Mouse (Mus musculus) heart, adult 9 months (tissue): ENCODE measurements around the gene Ccdc173.
"Not testable (repeated sequence)": the region's sequence is repeated elsewhere in the genome, so short reads cannot be mapped to it uniquely, and the experiment has no call there.

Experiments used
- DNase-seq, 2 experiments: peaks; one replicate each; pipeline ENCODE4 v3.0.0; 2022; ENCODE audit warnings: low spot score in 2 of 2

The Ccdc173 gene

DNA sequence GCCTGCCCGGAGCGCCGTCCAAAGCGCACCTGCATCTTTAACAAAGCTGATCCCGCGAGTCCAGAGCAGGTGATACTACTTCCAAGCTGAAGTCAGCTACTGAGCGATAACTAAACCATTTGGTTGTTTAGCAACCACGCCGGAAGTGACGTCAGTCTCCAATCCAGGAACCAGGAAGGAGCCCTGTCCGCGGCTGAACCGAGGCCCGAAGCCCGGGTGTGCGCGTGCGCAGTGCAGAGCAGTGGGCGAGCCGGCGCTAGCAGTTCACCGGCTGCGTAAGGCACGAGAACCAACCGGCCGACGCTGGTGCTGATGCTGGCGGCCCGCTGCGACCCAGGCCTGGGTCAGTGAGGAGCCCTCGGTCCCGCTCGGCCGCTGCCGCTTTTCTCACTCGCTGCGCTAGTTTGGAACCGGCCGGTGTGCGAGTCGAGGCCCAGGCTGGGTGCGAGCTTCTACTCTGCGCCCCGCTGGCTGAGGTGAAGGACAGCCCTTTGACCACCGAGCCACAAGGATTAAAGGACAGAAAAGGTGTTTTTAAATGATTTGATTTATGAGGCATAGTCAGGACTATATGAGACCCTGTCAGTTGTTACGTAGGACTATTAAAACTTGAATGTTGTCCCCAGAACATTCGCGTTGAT is at the start of gene Ccdc173, which contains the start of gene Phospho2:
Gene Ccdc173, minus strand, starts transcription at position 147 of the 641 bp plus-strand sequence.
Gene Phospho2, plus strand, starts transcription at position 195 of the 641 bp plus-strand sequence.
- DNase-seq: peak; percentile 97 to 98

DNA sequence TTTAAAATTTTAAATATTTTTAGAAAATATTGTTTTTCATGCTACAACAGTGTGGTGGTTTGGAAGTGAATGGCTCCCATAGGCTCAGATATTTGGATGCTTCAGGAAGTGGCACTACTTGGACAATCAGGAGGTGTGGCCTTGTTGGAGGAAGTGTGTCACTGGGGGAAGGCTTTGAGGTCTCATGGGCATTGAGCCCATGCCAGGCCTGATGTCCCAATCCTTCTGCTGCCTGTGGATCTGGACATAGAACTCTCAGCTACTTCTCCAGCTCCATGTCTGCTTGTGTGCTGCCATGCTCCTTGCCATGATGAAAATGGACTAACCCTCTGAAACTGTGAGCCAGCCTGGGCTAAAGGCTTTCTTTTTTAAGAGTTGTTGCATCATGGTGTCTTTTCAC is 49.3 kb upstream of the Ccdc173 start:
- no peak for DNase-seq

DNA sequence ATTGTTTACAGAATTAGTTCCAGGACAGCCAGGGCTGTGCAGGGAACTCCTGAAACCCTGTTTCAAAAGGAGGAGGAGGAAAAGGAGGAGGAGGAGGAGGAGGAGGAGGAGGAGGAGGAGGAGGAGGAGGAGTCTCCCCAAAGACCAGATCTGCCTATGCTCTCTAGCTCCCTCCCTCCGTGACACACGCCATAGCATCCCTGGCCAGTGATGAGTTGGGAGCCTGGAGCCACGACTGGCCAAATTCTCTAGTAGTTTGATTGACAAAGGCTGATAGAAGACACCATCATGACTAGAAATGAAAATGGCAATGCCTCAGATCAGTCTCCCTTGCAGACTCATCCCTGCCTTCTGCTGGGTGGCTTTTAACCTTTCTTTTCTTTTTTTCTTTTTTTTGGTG is 48.6 kb upstream of the Ccdc173 start:
- no peak for DNase-seq

DNA sequence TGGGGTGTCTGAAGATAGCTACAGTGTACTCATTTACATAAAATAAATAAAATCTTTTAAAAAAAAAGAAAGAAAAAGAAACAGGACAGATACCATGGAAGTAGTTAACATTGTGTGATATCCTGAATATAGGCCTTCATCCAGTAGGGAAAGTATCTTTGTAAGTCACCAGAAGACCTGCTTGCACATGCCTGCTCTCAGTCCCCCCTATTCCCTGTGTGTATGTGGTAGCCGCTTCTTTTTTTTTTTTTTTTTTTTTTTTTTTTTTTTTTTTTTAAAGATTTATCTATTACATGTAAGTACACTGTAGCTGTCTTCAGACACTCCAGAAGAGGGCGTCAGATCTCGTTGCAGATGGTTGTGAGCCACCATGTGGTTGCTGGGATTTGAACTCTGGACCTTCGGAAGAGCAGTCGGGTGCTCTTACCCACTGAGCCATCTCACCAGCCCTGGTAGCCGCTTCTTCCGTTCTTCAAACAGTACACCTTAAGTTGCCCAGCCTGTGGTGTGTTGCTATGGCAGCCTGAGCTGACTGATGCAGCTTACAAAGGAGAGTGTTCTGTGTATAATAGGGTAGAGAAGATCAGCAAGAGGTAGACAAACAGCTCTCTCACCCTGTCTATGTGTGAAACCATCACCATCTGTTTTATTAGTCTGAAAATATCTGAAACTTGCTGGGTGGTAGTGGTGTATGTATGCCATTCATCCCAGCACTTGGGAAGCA is 48.0 kb upstream of the Ccdc173 start:
- DNase-seq: no peak

DNA sequence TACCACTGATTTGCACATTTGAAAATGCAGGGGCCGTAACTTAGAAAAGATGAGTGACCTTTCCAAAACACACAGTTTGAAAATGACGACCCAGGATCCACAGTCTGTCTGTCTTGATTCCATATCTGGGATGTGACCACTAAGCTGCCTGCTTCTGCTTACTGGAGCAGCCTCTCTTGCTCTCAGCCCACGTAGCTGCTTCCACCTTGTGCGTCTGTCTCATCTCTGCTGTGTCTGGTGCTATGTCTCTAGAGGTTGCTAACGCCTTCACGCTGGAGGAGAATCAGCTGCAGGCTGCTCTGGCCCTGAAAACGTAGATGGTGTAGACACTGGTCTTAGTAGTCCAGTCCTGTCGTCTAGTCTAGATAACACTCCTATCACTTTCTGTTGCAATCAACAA is 40.7 kb upstream of the Ccdc173 start:
- no peak for DNase-seq

DNA sequence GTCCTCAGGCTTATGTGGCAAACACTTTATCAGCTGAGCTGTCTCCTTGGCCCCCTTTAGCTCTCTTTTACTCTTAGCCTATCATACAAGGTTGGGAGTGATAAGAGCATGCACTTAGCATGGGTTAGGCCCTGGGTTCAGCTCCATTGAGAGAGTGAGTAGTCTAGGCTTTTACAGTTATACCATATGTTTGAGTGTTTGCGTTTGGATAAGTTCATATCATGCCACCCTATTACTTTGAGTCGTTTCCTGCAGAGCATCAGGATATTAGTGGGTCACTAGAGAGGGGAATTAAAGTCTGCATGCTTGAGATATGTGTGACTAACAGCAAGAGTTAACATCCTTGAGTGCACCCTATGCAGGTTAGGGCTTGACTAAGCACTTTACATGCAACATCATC is 40.3 kb upstream of the Ccdc173 start:
- no peak for DNase-seq

DNA sequence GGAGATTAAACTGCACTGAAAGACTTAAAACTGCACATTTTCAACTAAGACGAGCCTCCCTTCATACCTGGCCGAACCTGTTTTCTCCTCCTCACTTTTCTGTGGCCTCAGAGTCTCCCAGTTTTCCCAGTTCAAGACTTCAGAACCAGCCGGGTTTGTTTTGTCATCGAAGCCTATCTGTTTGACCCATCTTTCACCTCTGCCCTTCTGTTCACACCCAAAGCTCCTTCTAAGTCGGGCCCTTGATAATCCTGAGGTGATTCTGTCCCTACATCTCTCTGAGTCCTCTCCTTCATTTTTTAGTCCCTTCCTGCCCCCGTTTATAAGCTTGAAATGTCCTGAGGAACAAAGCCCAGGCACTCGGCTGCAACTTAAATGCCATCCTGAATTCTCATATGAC is 38.7 kb upstream of the Ccdc173 start:
- no peak for DNase-seq

DNA sequence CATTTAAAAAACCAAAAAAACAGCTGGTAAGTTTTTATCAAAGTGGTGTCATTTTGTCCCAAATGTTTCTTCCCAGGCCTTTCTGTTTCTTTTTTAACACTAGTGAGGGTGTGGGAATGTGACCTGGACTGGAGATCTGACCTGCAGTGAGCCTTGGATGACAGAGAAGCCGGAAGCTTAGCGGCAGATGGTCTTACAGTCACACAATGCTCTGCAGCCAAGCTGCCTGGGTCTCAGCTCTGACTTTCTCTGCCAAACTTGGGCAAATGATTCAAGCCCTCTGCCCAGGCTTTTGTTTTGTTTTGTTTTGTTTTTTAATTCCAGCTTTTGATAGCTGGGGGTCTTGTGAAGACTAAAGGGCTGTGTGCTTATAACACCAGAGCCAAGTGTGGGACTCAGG is 37.0 kb upstream of the Ccdc173 start:
- DNase-seq: peak; percentile 26 to 34

DNA sequence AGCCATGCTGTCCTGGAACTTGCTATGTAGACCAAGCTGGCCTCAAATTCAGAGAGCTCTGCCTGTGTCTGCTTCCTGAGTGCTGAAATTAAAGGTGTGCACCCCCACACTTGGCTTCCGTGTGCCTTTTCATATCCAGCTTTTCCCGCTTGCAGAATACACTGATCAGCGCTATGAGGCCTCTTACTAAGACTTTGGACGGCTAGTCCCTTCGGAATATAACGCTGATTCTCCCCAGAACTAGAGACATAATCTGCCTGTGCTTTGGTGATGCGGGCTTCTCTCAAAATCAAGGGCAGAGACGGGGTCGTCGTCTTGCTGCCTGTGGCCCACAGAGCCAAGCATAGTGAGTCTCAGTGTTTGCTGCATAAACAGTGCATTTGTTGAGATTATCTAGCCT is 36.5 kb upstream of the Ccdc173 start:
- no peak for DNase-seq

DNA sequence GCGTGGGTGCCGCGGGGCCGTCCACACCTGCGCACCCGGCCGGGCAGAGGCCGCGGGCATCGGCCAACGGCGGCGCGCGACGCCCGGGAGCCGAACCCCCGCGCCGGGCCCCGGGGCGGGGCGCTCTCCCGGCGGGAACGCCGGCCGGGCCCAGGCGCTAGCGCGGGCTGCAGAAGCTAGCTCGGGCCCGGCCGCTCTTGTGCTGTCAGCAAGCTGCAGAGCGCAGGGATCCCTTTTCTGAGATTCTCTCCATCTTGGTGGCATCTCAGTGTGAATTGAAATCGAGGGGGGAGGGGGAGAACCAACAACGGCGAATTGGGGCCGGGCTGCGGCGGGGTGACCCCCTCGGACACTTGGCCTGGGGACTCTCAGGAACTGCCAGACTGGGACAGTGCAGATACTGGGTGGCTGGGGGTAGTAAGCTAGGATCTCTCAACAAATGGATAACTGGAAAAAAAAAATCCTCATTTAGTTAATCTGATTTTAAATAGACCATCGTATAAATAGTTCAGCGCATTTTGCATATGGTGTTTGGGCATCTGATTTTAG is 33.8 kb upstream of the Ccdc173 start:
- peak; percentile 5 to 12 for DNase-seq

DNA sequence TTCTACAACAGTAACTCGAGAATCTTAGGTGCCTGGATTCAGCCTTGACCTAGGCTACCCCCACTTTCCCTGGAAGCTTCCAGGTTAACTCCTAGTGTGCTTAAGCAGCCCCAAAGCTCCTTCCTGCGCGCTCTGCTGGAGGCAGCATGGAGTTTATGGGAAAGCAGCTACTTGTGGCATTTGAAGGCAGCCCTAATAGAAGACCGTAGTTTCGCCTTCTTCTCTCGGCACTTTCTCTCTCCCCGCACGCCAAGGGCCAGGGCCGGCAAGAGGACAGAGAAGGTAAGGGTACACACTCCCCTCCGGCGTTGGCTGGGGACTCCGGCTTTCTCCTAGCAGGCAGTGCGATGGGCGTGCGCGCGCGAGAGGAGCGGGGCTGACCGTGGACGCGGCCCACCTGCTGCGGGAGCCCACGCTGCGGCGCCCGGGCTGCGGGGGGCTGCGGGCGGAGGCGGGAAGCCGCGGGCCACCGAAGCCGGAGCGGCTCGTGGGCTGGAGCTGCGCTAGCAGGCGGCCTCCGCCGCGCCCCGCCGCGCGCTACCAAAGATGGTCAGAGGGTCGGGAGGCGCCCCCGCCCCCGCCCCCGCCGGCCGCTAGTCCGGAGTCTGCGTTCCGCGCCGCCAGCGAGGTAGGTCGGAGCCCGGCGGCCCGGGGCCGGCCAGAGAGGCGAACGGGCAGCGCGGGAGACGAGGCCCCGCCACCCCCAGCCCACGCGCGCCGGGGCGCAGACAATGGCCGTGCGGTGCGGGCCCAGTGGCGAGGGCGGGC is 33.2 kb upstream of the Ccdc173 start:
- DNase-seq: peak; percentile 18 to 25

DNA sequence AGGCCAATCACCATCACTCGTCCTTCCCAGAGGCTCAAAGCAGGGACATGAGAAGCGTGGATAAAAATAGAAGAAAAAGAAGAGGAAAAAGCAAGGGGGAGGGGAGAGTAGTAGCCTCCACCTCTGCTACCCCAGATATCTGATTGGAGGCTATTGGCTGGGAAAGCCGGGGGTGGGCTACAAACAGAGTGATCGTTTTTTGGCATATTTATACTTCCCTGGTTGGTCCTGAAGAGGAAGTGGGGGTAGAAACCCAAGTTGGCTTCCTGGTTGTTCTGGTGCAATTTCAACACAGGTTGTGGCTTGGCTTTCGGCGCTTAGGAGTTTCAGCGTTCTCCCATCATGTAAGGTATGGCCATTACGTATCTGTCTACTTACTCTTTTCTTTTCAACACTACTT is 32.3 kb upstream of the Ccdc173 start, which contains the start of gene Klhl23:
Gene Klhl23, plus strand, starts transcription at position 234 of the 400 bp plus-strand sequence.
- DNase-seq: peak; percentile 18 to 52

DNA sequence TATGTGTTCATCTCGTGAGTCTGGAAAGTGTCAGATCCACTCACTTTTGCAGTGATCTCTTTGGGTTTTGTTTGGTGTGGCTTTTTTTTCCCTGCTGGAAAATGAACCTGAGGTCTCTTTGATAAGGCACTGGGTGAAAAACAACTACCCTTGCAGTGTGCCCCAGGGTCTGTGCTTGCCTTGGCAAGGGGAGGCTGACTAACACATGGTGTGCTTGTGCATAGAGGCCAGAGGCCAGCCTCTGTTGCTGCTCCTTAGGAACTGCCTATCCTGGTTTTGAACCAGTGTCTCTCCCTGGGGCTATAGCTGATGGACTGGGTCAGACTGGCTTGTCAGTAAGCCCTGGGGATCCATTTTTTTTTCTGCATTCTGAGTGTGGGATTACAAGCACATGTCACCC is 30.8 kb upstream of the Ccdc173 start:
- DNase-seq: no peak

DNA sequence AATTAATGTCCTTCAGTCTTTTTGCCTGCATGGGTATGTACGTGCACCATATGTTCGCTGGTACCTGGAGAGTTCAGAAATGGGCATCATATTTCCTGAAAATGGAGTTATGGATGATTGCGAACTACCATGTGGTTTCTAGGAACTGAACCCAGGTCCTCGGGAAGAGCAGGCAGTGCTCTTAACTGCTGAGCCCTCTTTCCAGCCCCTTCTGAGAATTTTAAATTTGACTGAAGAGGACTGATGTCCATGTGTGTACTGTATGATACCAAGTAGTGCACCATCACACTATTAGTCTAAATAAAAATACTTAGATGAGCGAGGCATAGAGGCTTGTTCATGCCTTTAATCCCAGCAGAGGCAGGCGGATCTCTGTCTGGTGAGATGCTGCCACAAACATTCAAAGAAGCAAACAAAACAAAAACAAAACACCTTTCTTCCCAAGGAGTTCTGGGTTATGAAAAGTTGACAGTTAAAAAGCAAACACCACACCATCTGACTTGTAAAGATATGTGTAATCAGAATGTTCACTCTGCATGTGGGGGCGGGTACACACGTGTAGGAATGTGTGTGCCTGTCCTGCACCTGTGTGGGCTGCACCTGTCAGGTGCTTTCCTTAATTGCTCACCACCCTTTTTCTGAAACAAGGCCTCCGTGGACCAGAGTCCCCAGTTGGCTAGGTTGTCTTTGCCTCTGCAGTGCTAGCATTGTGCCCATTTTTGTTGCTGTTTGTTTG is 29.1 kb upstream of the Ccdc173 start:
- no peak for DNase-seq

DNA sequence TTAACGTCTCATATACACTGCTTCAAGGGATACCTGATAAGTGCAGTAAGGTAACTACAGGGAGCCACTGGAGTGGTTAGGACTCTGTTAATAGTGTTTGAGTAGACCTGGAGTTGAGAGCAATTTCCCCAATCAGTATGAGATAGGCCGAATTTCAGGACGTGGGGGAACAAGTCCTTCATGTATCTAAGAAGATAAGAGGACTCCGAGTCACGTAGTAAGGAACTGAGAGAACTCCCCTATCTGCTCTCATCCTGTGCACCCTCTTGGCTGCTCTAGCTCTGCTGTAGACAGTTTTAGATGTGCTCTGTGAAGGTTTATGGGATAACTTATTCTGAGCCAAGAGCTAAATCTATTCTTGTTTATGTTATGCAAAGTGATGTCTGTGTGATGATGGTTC is 27.2 kb upstream of the Ccdc173 start:
- DNase-seq: no peak

DNA sequence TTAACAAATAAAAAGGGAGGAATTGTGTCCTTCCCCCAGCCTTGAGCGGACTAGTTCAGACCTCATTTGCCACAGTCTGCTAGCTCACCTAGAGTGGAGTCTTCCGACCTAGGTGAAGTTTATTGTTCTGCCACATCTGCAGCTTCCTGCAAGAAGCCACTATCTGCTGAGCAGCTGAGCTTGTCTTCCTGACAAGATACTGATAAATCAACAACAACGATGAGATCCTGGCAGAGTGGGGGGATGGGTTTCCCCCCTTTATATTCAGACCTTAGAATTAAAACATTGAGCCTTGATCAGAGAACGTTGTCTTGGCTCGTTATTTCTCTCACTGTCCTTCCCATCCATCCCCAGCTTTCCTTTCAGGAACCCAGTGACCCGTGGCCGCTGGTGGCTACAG is 22.0 kb upstream of the Ccdc173 start:
- not testable (repeated sequence) for DNase-seq

DNA sequence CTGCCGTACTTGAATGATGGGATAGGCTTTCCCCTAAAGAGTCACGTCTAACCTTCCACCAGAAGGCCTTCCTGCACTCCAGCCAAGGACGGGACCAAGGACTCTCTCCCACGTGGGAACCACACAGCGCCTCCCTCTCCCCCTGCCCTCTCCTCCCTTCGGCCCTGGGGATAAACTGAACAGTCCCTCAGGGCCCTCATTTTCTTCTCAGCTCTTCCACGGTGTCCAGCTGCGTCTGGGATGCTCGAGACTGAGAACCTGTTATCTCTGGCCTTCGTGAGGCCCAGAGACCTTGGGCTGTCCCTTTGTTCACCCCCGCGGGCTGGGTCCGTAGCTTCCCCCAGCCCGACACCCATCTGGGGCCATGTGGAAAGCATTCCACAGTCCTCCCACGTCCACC is 20.8 kb upstream of the Ccdc173 start:
- no peak for DNase-seq

DNA sequence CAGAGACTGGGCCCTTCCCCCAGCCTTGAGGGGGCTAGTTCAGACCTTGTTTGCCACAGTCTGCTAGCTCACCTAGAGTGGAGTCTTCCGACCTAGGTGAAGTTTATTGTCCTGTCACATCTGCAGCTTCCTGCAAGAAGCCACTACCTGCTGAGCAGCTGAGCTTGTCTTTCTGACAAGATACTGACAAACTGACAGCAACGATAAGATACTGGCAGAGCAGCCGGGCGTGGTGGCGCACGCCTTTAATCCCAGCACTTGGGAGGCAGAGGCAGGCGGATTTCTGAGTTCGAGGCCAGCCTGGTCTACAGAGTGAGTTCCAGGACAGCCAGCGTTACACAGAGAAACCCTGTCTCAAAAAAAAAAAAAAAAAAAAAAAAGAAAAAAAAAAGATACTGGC is 15.3 kb upstream of the Ccdc173 start:
- DNase-seq: not testable (repeated sequence)

DNA sequence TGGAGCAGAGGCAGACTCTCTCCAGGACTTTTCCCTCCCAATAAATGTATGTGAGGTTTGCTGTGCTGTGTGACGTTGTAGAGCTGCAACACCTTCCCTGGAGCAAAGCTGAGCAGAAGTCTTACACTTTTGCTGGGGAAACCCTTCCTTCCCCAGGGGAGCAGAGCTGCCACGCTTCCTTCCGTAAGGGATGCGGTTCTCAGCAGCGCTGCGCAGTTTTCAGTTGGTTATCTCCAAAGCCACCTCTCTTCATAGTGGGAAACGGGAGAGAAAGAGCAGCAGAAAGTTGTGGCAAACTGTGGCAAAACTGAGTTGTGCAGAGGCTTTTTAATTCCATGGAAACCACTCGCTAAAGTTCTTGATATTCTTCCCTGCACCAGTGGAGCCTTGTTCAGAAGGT is 14.4 kb upstream of the Ccdc173 start:
- DNase-seq: no peak

DNA sequence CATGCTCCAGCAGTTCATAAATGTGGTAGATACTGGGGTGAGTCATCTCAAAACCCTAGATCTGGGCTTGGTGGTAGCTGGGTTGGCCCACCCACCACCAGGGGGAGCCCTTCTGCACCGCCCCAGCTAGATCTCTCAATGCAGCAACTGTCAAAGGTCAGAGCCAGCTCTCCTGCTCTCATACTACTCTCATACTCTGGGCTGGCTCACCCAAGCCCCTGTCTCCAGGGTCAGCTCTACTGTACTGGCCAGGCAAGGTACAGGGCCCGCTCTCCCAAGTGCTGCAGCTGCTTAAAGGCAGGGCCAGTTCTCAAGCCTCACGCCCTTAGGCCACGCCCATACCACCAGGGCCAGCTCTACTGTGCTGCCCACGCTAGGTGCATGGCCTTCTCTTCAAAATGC is 13.5 kb upstream of the Ccdc173 start:
- DNase-seq: peak; percentile 57 to 64

DNA sequence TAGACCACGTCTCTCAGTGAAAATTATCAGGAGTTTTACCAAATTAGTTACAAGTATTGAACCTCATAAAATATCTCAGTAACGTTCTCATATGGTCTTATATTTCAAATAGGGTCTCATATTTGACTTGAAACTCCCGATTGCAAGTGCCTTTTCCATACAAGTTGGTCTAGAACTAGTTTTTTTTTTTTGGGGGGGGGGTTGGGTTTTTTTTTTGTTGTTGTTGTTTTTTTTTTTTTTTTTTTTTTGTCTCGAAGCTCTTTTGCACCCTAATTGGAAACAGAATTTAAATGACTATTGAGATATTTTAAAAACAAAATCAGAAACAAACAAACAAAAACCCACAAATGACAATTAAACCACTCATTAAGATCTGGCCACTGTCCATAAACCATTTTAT is 1.3 kb upstream of the Ccdc173 start:
- DNase-seq: no peak

DNA sequence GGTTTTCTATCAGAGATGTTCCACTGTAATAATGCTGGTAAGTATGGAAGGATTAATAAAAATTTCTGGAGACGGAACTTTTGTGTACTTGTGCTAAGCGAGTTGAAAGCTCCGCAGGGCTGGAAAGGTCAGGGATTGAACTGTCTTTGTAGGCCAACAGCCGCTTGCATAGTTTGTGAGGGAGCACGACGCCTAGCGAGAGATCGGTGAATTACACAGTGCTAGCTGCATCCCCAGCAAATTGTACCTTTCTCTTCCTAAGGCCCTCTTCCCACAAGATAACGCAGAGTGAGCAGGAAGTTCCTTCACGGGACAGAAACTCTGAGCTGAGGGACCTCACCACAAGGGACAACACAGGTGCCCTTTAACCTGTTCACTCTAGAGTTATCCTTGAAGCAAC is 910 bp upstream of the Ccdc173 start:
- peak; percentile 58 to 86 for DNase-seq
